Mouse (Mus musculus): ENCODE data around the gene Adcy2. TPM values are rescaled to one million over a fixed set of nuclear protein-coding genes. Genes with fewer than 3 reads are reported as not detected.
A peak's percentile ranks its signal among the peaks of the same experiment; 100 is the strongest.

The Adcy2 gene
- total RNA-seq, 2 experiments from 2014 or later, result 50.0 to 78.7 TPM

GRCm38 (mm10) chr13:68707296-68707747, 292.0 kb downstream of the Adcy2 start:
- peak; percentile 70 to 75 for DNase-seq (ENCODE audit: low spot score in 2 of 2)

GRCm38 (mm10) chr13:68684919-68685318, 314.4 kb downstream of the Adcy2 start:
- no peak for DNase-seq (ENCODE audit: low spot score in 2 of 2)

GRCm38 (mm10) chr13:68680429-68680828, 318.9 kb downstream of the Adcy2 start:
- DNase-seq (ENCODE audit: low spot score in 2 of 2), result no peak

- no peak for DNase-seq (ENCODE audit: low spot score in 2 of 2)
Observed at GRCm38 (mm10) chr13:68642786-68643185, 356.6 kb downstream of the Adcy2 start.

GRCm38 (mm10) chr13:68627041-68627440, 372.3 kb downstream of the Adcy2 start:
- no peak for DNase-seq (ENCODE audit: low spot score in 2 of 2)

GRCm38 (mm10) chr13:68622792-68623191, 376.5 kb downstream of the Adcy2 start:
- peak in 1 of 2 experiments; percentile 34 for DNase-seq (ENCODE audit: low spot score in 2 of 2)

- DNase-seq (ENCODE audit: low spot score in 2 of 2), result no peak
Observed at GRCm38 (mm10) chr13:68607652-68608405, 391.5 kb downstream of the Adcy2 start.

GRCm38 (mm10) chr13:68605689-68606126, 393.6 kb downstream of the Adcy2 start:
- DNase-seq (ENCODE audit: low spot score in 2 of 2), result no peak

- no peak for DNase-seq (ENCODE audit: low spot score in 2 of 2)
Observed at GRCm38 (mm10) chr13:68603085-68603484, 396.3 kb downstream of the Adcy2 start.

- DNase-seq (ENCODE audit: low spot score in 2 of 2), result peak in 1 of 2 experiments; percentile 71
Observed at GRCm38 (mm10) chr13:68601184-68601583, 398.2 kb downstream of the Adcy2 start.

GRCm38 (mm10) chr13:68598953-68599352, 400.4 kb downstream of the Adcy2 start:
- DNase-seq (ENCODE audit: low spot score in 2 of 2), result no peak

- DNase-seq (ENCODE audit: low spot score in 2 of 2), result no peak
Observed at GRCm38 (mm10) chr13:68597667-68598066, 401.7 kb downstream of the Adcy2 start.

- DNase-seq (ENCODE audit: low spot score in 2 of 2), result no peak
Observed at GRCm38 (mm10) chr13:68597199-68597598, 402.1 kb downstream of the Adcy2 start, which contains the start of gene 1700001L19Rik. Gene 1700001L19Rik (plus strand): TSS chr13:68597421.

- DNase-seq (ENCODE audit: low spot score in 2 of 2), result no peak
Observed at GRCm38 (mm10) chr13:68593797-68594196, 405.5 kb downstream of the Adcy2 start.

- DNase-seq (ENCODE audit: low spot score in 2 of 2), result no peak
Observed at GRCm38 (mm10) chr13:68588352-68588751, 411.0 kb downstream of the Adcy2 start.

- no peak for DNase-seq (ENCODE audit: low spot score in 2 of 2)
Observed at GRCm38 (mm10) chr13:68585441-68585840, 413.9 kb downstream of the Adcy2 start.

- DNase-seq (ENCODE audit: low spot score in 2 of 2), result no peak
Observed at GRCm38 (mm10) chr13:68583961-68584360, 415.4 kb downstream of the Adcy2 start.

GRCm38 (mm10) chr13:68582517-68582780, 416.9 kb downstream of the Adcy2 start:
- no peak for DNase-seq (ENCODE audit: low spot score in 2 of 2)

GRCm38 (mm10) chr13:68581747-68582516, 417.4 kb downstream of the Adcy2 start, which contains the start of the genes Mtrr and Fastkd3:
Gene Mtrr (minus strand): TSS chr13:68582149.
Gene Fastkd3 (plus strand): TSS chr13:68582234.
- peak; percentile 98 to 99 for DNase-seq (ENCODE audit: low spot score in 2 of 2)

GRCm38 (mm10) chr13:68581086-68581740, 418.1 kb downstream of the Adcy2 start:
- no peak for DNase-seq (ENCODE audit: low spot score in 2 of 2)

GRCm38 (mm10) chr13:68577945-68578344, 421.4 kb downstream of the Adcy2 start:
- DNase-seq (ENCODE audit: low spot score in 2 of 2), result peak; percentile 72 to 87

- DNase-seq (ENCODE audit: low spot score in 2 of 2), result no peak
Observed at GRCm38 (mm10) chr13:68574398-68574797, 424.9 kb downstream of the Adcy2 start.

All from layer of hippocampus, postnatal 14 days (tissue).